Mouse (Mus musculus) lung, adult 2 months (tissue): ENCODE measurements at regions not wholly inside any gene's neighbourhood (a gene's known extent, or its start where the extent isn't known, plus 50 kb on each side); places are given as distances from the start of the nearest gene placed in this dataset.

Experiments
- CTCF ChIP-seq: fragments of 200-500 bp; IDR thresholded peaks from 2 replicates; pipeline ENCODE4 v1.5.1; 2011; ENCODE audit warnings: mild to moderate bottlenecking, low read length, control low read depth; ENCODE audit not compliant: insufficient read depth
- POLR2A ChIP-seq: fragments of 200-500 bp; IDR thresholded peaks from 2 replicates; pipeline ENCODE4 v1.6.1; 2011; ENCODE audit warnings: low read depth, mild to moderate bottlenecking, control low read depth, low read length, borderline replicate concordance; ENCODE audit errors: extremely low read depth

GRCm38 (mm10) chr5:119133378-119133777 lies 537.1 kb upstream of the Tbx3 start:
- TF ChIP-seq CTCF (no peak), POLR2A (no peak)
